Mouse (Mus musculus) urinary bladder, postnatal 0 days (tissue): ENCODE data around the gene Dynlt3. TPM values are rescaled to one million over a fixed set of nuclear protein-coding genes. Genes with fewer than 3 reads are reported as not detected.

Experiments
- polyA plus RNA-seq: library from polyadenylated mRNA; unstranded; fragments of >200 nt; fragmentation: Nextera tagmentation; extraction: Ambion mirVana; gene quantifications from 2 replicates; pipeline ENCODE4 v1.2.1, GENCODE M21; 2015

The Dynlt3 gene
- polyA plus RNA-seq: 128 and 146 TPM in 2 replicates

GRCm38 (mm10) chrX:9662391-9663111 lies at the start of gene Dynlt3:
Dynlt3 (minus strand) TSS chrX:9663003.

Other genes with a start within 250 kb of the Dynlt3 start
- 3.3 and 6.7 TPM in 2 replicates for gene Cybb, start 175.2 kb downstream of the Dynlt3 start, polyA plus RNA-seq
- gene H2al1o, start 90.6 kb downstream of the Dynlt3 start, polyA plus RNA-seq: not detected in 2 replicates
- gene Hypm, start 183.9 kb upstream of the Dynlt3 start, polyA plus RNA-seq: not detected in 2 replicates
- gene H2al3, start 186.7 kb upstream of the Dynlt3 start, polyA plus RNA-seq: not detected in 2 replicates
- gene Sytl5, start 222.6 kb upstream of the Dynlt3 start, polyA plus RNA-seq: 4.4 and 4.5 TPM in 2 replicates